Comparison of ENCODE assay signal across 24 mouse cellular contexts in the genomic region with DNA sequence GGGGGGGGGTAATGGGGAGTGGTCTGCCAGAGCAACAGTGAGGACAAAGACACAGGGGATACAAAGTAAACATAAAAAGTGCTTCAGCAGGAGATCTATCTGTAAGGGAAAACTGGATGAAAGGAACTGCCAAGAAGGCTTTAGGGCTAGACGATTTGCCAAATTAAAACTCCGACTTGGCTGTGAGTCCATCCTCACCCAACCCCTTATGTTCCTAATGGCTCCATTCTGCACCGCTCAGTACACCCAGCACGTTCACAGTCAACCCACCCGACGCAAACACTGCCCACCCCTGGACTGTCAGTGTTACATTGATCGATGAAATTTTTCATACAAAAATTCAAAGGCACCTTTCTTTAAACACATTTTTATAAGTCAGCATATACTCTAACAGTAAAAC.
DNase-seq lines count a peak whose midpoint lies in the region; ATAC-seq and TF ChIP-seq lines count a peak whose summit lies in the region.
"Had no signal": no experiment of that assay in that cellular context is flagged by ENCODE, and none has a peak within 500 bp of the region (broad histone marks: within the 10 kb centered on the region; RNA-seq: fewer than 3 reads in every experiment).

No protein-coding gene starts in this region.

- no peak overlapping the region for H3K4me3 ChIP-seq in forebrain, embryonic 12.5 days (replicated peaks)
- H3K4me3 ChIP-seq in forebrain, embryonic 10.5 days, result no peak overlapping the region
- no peak overlapping the region for H3K4me3 ChIP-seq in forebrain, embryonic 15.5 days
- H3K4me3 ChIP-seq: embryonic facial prominence, embryonic 10.5 days; gastrocnemius, adult 2 months; heart, embryonic 15.5 days; limb, embryonic 13.5 days; liver, embryonic 12.5 days; midbrain, embryonic 10.5 days; neural tube, embryonic 15.5 days had no signal

- peaks cover 7% of the 10 kb centered on the region; the same call in 1 of the 2 replicates for H3K4me1 ChIP-seq in forebrain, embryonic 12.5 days
- peaks cover 13% of the 10 kb centered on the region for H3K4me1 ChIP-seq in forebrain, embryonic 10.5 days
- peaks cover 26% of the 10 kb centered on the region; the same call in 1 of the 2 replicates for H3K4me1 ChIP-seq in forebrain, embryonic 15.5 days
- H3K4me1 ChIP-seq: embryonic facial prominence, embryonic 10.5 days; heart, embryonic 15.5 days; limb, embryonic 13.5 days; liver, embryonic 12.5 days; neural tube, embryonic 15.5 days had no signal

- TF ChIP-seq CTCF in brain, embryonic 14.5 days (IDR thresholded peaks at IDR 0.05; ENCODE audit: borderline replicate concordance, extremely low read depth, insufficient read depth, insufficient read length), result no peak

- H3K27me3 ChIP-seq in forebrain, embryonic 12.5 days, result no peaks in the 10 kb centered on the region
- H3K27me3 ChIP-seq in forebrain, embryonic 10.5 days (ENCODE audit: poor library complexity, severe bottlenecking), result no peaks in the 10 kb centered on the region
- H3K27me3 ChIP-seq in forebrain, embryonic 15.5 days, result no peaks in the 10 kb centered on the region
- H3K27me3 ChIP-seq: heart, embryonic 15.5 days; limb, embryonic 13.5 days; liver, embryonic 12.5 days; neural tube, embryonic 15.5 days had no signal

- no peak for DNase-seq in forebrain, embryonic 10.5 days (ENCODE audit: extremely low spot score, low spot score)
- peak; percentile 81 for DNase-seq in brain, embryonic 14.5 days (ENCODE audit: low read depth)
- peak; percentile 45 for DNase-seq in cerebellum, adult 9-11 months
- DNase-seq in layer of hippocampus, postnatal 10 days (ENCODE audit: low spot score in 2 of 2), result no peak
- DNase-seq: adrenal gland, postnatal 36 days; gastrocnemius, adult 2 months; heart, postnatal 4 days; kidney, adult 8-10 months; kidney, postnatal 10 days; layer of hippocampus, postnatal 36 days; lung, adult 18-20 months; lung, postnatal 10 days; right cerebral cortex, adult 18-20 months had no signal

- H3K9ac ChIP-seq in forebrain, embryonic 12.5 days, result no peak overlapping the region
- H3K9ac ChIP-seq in forebrain, embryonic 15.5 days (replicated peaks), result no peak overlapping the region
- H3K9ac ChIP-seq: heart, embryonic 15.5 days; hindbrain, embryonic 14.5 days; limb, embryonic 13.5 days; liver, embryonic 12.5 days; neural tube, embryonic 15.5 days had no signal

- H3K36me3 ChIP-seq in forebrain, embryonic 12.5 days (replicated peaks), result 0 out of 2 replicates have a peak, but pooled peaks cover 7% of the 10 kb centered on the region
- peaks cover 19% of the 10 kb centered on the region for H3K36me3 ChIP-seq in forebrain, embryonic 10.5 days (replicated peaks)
- H3K36me3 ChIP-seq in forebrain, embryonic 15.5 days, result peaks cover 12% of the 10 kb centered on the region; the same call in 1 of the 2 replicates

- no peak overlapping the region for H3K27ac ChIP-seq in forebrain, embryonic 12.5 days
- no peak overlapping the region for H3K27ac ChIP-seq in forebrain, embryonic 10.5 days
- H3K27ac ChIP-seq in forebrain, embryonic 15.5 days (replicated peaks), result peak overlapping the region; percentile 55
- H3K27ac ChIP-seq: embryonic facial prominence, embryonic 10.5 days; gastrocnemius, adult 2 months; heart, embryonic 15.5 days; hindbrain, embryonic 14.5 days; limb, embryonic 13.5 days; liver, embryonic 12.5 days; midbrain, embryonic 10.5 days; neural tube, embryonic 15.5 days had no signal

- ATAC-seq in forebrain, embryonic 12.5 days (ENCODE audit: low FRiP score), result peak; percentile 49; the same call in 1 of the 2 replicates
- ATAC-seq in forebrain, embryonic 15.5 days (replicated peaks), result peak; percentile 80
- ATAC-seq in inflammation-experienced regulatory T-cells, adult 6 months, result no peak
- ATAC-seq: CD4-positive, CD25-positive, alpha-beta regulatory T cell, adult 4 months; liver, embryonic 12.5 days had no signal

- 73% methylated on average over 7 of the region's 7 CpGs for WGBS in forebrain, embryonic 12.5 days
- 87% methylated on average over 7 of the region's 7 CpGs for WGBS in forebrain, embryonic 10.5 days
- 46% methylated on average over 7 of the region's 7 CpGs for WGBS in forebrain, embryonic 15.5 days

- no peaks in the 10 kb centered on the region for H3K9me3 ChIP-seq in forebrain, embryonic 12.5 days
- H3K9me3 ChIP-seq in forebrain, embryonic 10.5 days, result peaks cover 8% of the 10 kb centered on the region; the same call in 1 of the 2 replicates
- no peaks in the 10 kb centered on the region for H3K9me3 ChIP-seq in forebrain, embryonic 15.5 days
- H3K9me3 ChIP-seq: heart, embryonic 15.5 days had no signal

- H3K4me2 ChIP-seq in forebrain, embryonic 12.5 days, result no peak overlapping the region
- H3K4me2 ChIP-seq in forebrain, embryonic 15.5 days (replicated peaks), result no peak overlapping the region
- H3K4me2 ChIP-seq: heart, embryonic 15.5 days; hindbrain, embryonic 14.5 days; limb, embryonic 13.5 days; liver, embryonic 12.5 days; neural tube, embryonic 15.5 days had no signal

- TF ChIP-seq POLR2A in brain, embryonic 14.5 days (IDR thresholded peaks at IDR 0.05; ENCODE audit: borderline replicate concordance, extremely low read depth, insufficient read depth, insufficient read length, poor library complexity, severe bottlenecking), result no peak

Comparison
In these comparisons a context has a peak if more than half of its experiments do, and no peak if none do; other contexts are left out.
1. DNase-seq: peak in brain, embryonic 14.5 days (single experiment) and cerebellum, adult 9-11 months (single experiment); none in forebrain, embryonic 10.5 days (single experiment) and layer of hippocampus, postnatal 10 days (0 of 2).